ENCODE assay signal across 8 mouse cellular contexts in the genomic region with DNA sequence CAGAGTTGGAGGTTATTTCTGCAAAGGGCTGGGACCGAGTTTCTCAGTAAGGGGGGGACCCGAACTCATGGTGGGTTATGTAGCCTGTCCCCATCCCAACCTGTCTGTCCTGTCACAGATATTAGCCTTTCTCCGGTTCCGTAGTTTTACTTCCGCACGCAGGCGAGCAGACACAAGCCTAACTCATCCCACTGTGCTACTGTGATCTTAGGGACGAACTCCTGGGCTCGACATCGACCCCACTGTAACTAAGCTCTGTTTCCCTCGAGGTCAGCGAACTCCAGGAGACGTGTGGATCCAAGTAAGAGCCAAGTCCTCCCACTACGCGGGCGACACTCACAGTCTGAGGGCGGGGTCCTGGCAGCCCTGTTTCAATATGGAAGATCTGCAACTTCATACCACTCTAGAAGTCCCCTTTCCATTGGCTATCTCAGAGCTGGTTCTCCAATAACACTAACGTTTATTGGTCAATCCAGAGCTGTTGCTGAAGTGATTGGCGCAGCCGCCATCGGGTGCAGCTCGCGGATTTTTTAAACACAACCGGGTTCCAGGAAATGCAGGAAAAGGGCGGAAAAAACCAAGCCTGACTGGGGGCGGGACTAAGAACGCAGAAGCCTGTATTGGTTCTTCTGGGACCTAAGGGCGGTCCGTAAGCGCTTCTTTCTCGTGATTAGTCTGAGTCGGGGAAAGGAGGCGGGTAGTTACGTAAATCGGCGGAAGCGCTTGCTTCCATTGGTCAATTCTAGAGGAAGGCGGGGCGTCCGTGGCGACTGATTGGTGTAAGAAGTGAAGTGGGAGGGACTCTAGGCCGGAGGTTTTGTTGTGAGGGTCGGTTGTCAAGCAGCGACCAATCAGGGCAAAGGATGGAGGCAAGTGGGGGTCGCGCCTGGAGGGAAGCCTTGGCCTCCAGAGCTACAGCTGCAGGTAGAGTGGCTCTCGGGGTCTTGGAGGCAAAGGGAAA. TPM values are rescaled to one million over a fixed set of nuclear protein-coding genes. Genes with fewer than 3 reads are reported as not detected.
A peak's percentile ranks its signal among the peaks of the same experiment; 100 is the strongest.
DNase-seq lines count a peak whose midpoint lies in the region; ATAC-seq lines count a peak whose summit lies in the region.

A gene (plus strand): TSS at position 806 of the 961 bp plus-strand sequence.

- no peaks in the 10 kb centered on the region for H3K27me3 ChIP-seq in hindbrain, embryonic 15.5 days

- H3K27ac ChIP-seq in hindbrain, embryonic 15.5 days (replicated peaks): peak within 1 kb of the TSS; percentile 79

- H3K9me3 ChIP-seq in hindbrain, embryonic 15.5 days: no peaks in the 10 kb centered on the region

- H3K4me3 ChIP-seq in hindbrain, embryonic 15.5 days: peak within 1 kb of the TSS; percentile 67

- peak; percentile 99 for ATAC-seq in hindbrain, embryonic 15.5 days (ENCODE audit: low FRiP score, low read depth)

- WGBS in hindbrain, embryonic 15.5 days: under 1% methylated on average over 47 of the region's 47 CpGs

- H3K4me1 ChIP-seq in hindbrain, embryonic 15.5 days (replicated peaks): peaks cover 21% of the 10 kb centered on the region

- H3K9ac ChIP-seq in hindbrain, embryonic 15.5 days: peak within 1 kb of the TSS; percentile 70

- peak within 1 kb of the TSS; percentile 91 for H3K4me2 ChIP-seq in hindbrain, embryonic 15.5 days

- peak; percentile 99 for DNase-seq in T-cell, adult 2 months (ENCODE audit: low spot score)
- DNase-seq in cerebellum, postnatal 36 days: peak; percentile 96 to 98
- DNase-seq in frontal cortex, postnatal 36 days (ENCODE audit: low spot score in 2 of 2): peak; percentile 98 to 99
- peak; percentile 99 for DNase-seq in left cerebral cortex, adult 11 months (ENCODE audit: low spot score)
- DNase-seq in lung, postnatal 4 days: peak; percentile 98 to 99
- peak; percentile 99 for DNase-seq in retina, postnatal 7 days (ENCODE audit: low read depth, low spot score)
- DNase-seq in urinary bladder, adult 2 months (ENCODE audit: low spot score): peak; percentile 78

- H3K36me3 ChIP-seq in hindbrain, embryonic 15.5 days: no peaks in the 10 kb centered on the region

RNA-seq across cellular contexts. Expression of the gene that starts here (rescaled TPM):
- 42.2 and 49.9 TPM in 2 replicates for polyA plus RNA-seq in hindbrain, embryonic 15.5 days (2015; fragmentation: Nextera tagmentation; extraction: Ambion mirVana)
- 12.7 and 13.5 TPM in 2 replicates for polyA plus RNA-seq in urinary bladder, adult 2 months (2012; rRNA removed)

Comparison
In these comparisons a context has a peak if more than half of its experiments do, and no peak if none do; other contexts are left out.
1. Peak in every context shown above with its lines: DNase-seq, ATAC-seq, H3K4me3 ChIP-seq and H3K27ac ChIP-seq.